Mouse (Mus musculus) olfactory bulb, adult 2 months (tissue): ENCODE results near the gene Olfr1370.
"Not testable (repeated sequence)": the region's sequence is repeated elsewhere in the genome, so short reads cannot be mapped to it uniquely, and the experiment has no call there.

ENCODE experiments used
- CTCF ChIP-seq: fragments of 200-500 bp; IDR thresholded peaks from 2 replicates; pipeline ENCODE4 v1.5.1; 2012; ENCODE audit warnings: low read depth, mild to moderate bottlenecking, low read length, moderate library complexity; ENCODE audit not compliant: insufficient read depth
- POLR2A ChIP-seq: fragments of 200-500 bp; IDR thresholded peaks from 2 replicates; pipeline ENCODE4 v1.6.1; 2012; ENCODE audit warnings: mild to moderate bottlenecking, low read depth, low read length, moderate library complexity; ENCODE audit not compliant: insufficient read depth

DNA sequence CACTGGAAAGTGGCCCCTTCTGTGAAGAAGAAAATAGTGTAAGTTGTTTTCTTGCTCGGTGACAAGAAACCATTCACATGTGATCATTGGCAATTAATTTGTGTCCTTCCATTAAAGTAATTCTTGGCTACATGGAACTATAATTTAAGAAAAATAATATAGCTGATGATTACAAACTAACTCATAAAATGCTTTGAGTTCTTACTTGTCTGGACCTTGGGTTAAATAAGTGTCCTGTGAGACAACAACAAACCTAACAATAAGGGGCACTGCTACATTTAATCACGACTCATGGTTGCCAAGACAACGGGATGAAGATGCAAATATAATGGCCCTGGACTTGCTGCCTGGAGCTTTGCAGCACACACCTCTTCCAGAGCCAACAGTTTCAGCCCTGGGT, 36.4 kb upstream of the Olfr1370 start, which contains the start of gene Olfr1369-ps1:
- not testable (repeated sequence) for TF ChIP-seq CTCF, POLR2A
